Mouse (Mus musculus) spleen, embryonic (tissue): ENCODE measurements around the gene Fam187b.
"Not testable (repeated sequence)": the region's sequence is repeated elsewhere in the genome, so short reads cannot be mapped to it uniquely, and the experiment has no call there.

ENCODE experiments used
- CTCF ChIA-PET: fragments of 350-600 bp; sonication (Branson Sonifier 250); formaldehyde crosslinking; loops from one replicate; lab custom pipeline; 2022; lab: Charles Lee

Fam187b gene

GRCm38 (mm10) chr7:30973501-30974289 lies at the start of gene Fam187b:
Gene Fam187b (plus strand): TSS chr7:30973790.
- CTCF ChIA-PET: interaction anchor here (0.5 to 1.3 kb wide), 2 partner anchors 101 to 533 kb away, joined by 3 to 10 read pairs; no protein-coding TSS in a partner anchor

GRCm38 (mm10) chr7:30924071-30924470 lies 49.5 kb upstream of the Fam187b start:
- CTCF ChIA-PET: no interaction called here

- CTCF ChIA-PET: not testable (repeated sequence)
These were observed 49.0 kb upstream of the Fam187b start, which contains the start of gene Hamp2 for GRCm38 (mm10) chr7:30924581-30924980. Gene Hamp2 (minus strand): TSS chr7:30924681.

- CTCF ChIA-PET: not testable (repeated sequence)
These were observed 38.0 kb upstream of the Fam187b start for GRCm38 (mm10) chr7:30935422-30936099.

- CTCF ChIA-PET: interaction anchor here (0.7 kb wide), 1 partner anchor 167 kb away, joined by 8 read pairs; no protein-coding TSS in a partner anchor
These were observed 33.5 kb upstream of the Fam187b start for GRCm38 (mm10) chr7:30940070-30940469.

GRCm38 (mm10) chr7:30942365-30942764 lies 31.2 kb upstream of the Fam187b start:
- CTCF ChIA-PET: not testable (repeated sequence)

- CTCF ChIA-PET: no interaction called here
These were observed 29.5 kb upstream of the Fam187b start, which contains the start of gene Hamp for GRCm38 (mm10) chr7:30943909-30944635. Gene Hamp (minus strand): TSS chr7:30944032.

GRCm38 (mm10) chr7:30944706-30945105 lies 28.9 kb upstream of the Fam187b start:
- CTCF ChIA-PET: not testable (repeated sequence)

- CTCF ChIA-PET: not testable (repeated sequence)
These were observed 28.1 kb upstream of the Fam187b start for GRCm38 (mm10) chr7:30945466-30945865.

- CTCF ChIA-PET: no interaction called here
These were observed 27.7 kb upstream of the Fam187b start for GRCm38 (mm10) chr7:30945876-30946275.

- CTCF ChIA-PET: not testable (repeated sequence)
These were observed 23.7 kb upstream of the Fam187b start for GRCm38 (mm10) chr7:30949902-30950301.

GRCm38 (mm10) chr7:30952441-30953265 lies 20.9 kb upstream of the Fam187b start:
- CTCF ChIA-PET: no interaction called here

- CTCF ChIA-PET: interaction anchor here (0.7 kb wide), 1 partner anchor 35 kb away, joined by 3 read pairs; no protein-coding TSS in a partner anchor
These were observed 20.1 kb upstream of the Fam187b start for GRCm38 (mm10) chr7:30953459-30953858.

- CTCF ChIA-PET: interaction anchor here (0.7 kb wide), 1 partner anchor 35 kb away, joined by 3 read pairs; no protein-coding TSS in a partner anchor
These were observed 19.6 kb upstream of the Fam187b start for GRCm38 (mm10) chr7:30954036-30954435.

GRCm38 (mm10) chr7:30954971-30955520 lies 18.5 kb upstream of the Fam187b start:
- CTCF ChIA-PET: interaction anchor here (0.5 to 1.1 kb wide), 5 partner anchors 68 to 143 kb away, joined by 3 to 6 read pairs (median 4); no protein-coding TSS in a partner anchor

- CTCF ChIA-PET: interaction anchor here (0.6 to 1.1 kb wide), 3 partner anchors 69 to 82 kb away, joined by 4 to 6 read pairs (median 4); no protein-coding TSS in a partner anchor
These were observed 17.8 kb upstream of the Fam187b start for GRCm38 (mm10) chr7:30955584-30956356.

GRCm38 (mm10) chr7:30956357-30956751 lies 17.2 kb upstream of the Fam187b start:
- CTCF ChIA-PET: interaction anchor here (0.5 to 0.6 kb wide), 2 partner anchors 56 to 107 kb away, joined by 3 to 6 read pairs; no protein-coding TSS in a partner anchor

- CTCF ChIA-PET: interaction anchor here (0.5 to 0.6 kb wide), 2 partner anchors 57 to 107 kb away, joined by 3 to 6 read pairs; no protein-coding TSS in a partner anchor
These were observed 16.7 kb upstream of the Fam187b start, which contains the start of gene Usf2 for GRCm38 (mm10) chr7:30956756-30957366. Gene Usf2 (minus strand): TSS chr7:30956803.

- CTCF ChIA-PET: no interaction called here
These were observed 16.2 kb upstream of the Fam187b start for GRCm38 (mm10) chr7:30957367-30957783.
